In the genomic region with DNA sequence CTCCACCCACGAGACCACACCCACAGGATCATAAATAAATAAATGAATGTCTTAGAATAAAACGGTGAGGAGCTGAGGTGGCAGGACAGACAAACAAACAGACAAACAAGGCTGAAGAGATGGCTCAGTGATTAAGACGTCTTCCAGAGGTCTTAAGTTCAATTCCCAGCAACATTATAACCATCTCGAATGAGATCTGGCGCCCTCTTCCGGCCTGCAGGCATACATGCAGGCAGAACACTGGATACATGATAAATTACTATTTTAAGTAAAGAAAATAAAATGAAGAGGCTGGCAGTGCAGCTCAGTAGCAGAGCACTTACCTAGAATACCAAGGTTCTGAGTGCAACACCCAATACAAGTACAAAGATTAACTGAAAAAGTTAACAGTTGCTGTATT, we compare ENCODE assay signal across 13 mouse cellular contexts. TPM values are rescaled to one million over a fixed set of nuclear protein-coding genes. Genes with fewer than 3 reads are reported as not detected.
DNase-seq lines count a peak whose midpoint lies in the region; ATAC-seq and TF ChIP-seq lines count a peak whose summit lies in the region.
"Had no signal": no experiment of that assay in that cellular context is flagged by ENCODE, and none has a peak within 500 bp of the region (broad histone marks: within the 10 kb centered on the region; RNA-seq: fewer than 3 reads in every experiment).

No protein-coding gene starts in this region.

- peak; percentile 68 for DNase-seq in thymus, postnatal 4 days
- no peak for DNase-seq in thymus, postnatal 25 days
- no peak for DNase-seq in frontal cortex, postnatal 10 days (ENCODE audit: low spot score in 2 of 2)
- no peak for DNase-seq in forebrain, embryonic 10.5 days (ENCODE audit: extremely low spot score, low spot score)
- DNase-seq in ovary, postnatal 36 days (ENCODE audit: low spot score), result no peak
- DNase-seq: right cerebral cortex, adult 18-20 months had no signal

- peak; percentile 60 for TF ChIP-seq CTCF in intestine, postnatal 0 days (IDR thresholded peaks at IDR 0.05; ENCODE audit: low read depth)

- H3K27me3 ChIP-seq in intestine, postnatal 0 days (replicated peaks; ENCODE audit: control insufficient read depth, insufficient read depth, low read length), result no peaks in the 10 kb centered on the region
- H3K27me3 ChIP-seq in intestine, embryonic 15.5 days (replicated peaks), result no peaks in the 10 kb centered on the region
- no peaks in the 10 kb centered on the region for H3K27me3 ChIP-seq in forebrain, embryonic 10.5 days (ENCODE audit: poor library complexity, severe bottlenecking)
- H3K27me3 ChIP-seq: forebrain, embryonic 15.5 days; heart, embryonic 12.5 days; lung, embryonic 15.5 days; stomach, embryonic 15.5 days had no signal

- H3K9ac ChIP-seq in intestine, postnatal 0 days (ENCODE audit: low read depth, low read length), result no peak overlapping the region
- no peak overlapping the region for H3K9ac ChIP-seq in intestine, embryonic 15.5 days
- H3K9ac ChIP-seq: forebrain, embryonic 15.5 days; heart, embryonic 12.5 days; lung, embryonic 15.5 days; stomach, embryonic 15.5 days had no signal

- H3K4me2 ChIP-seq in intestine, postnatal 0 days (replicated peaks; ENCODE audit: low read depth), result no peak overlapping the region
- H3K4me2 ChIP-seq in intestine, embryonic 15.5 days (replicated peaks), result no peak overlapping the region
- H3K4me2 ChIP-seq: forebrain, embryonic 15.5 days; heart, embryonic 12.5 days; lung, embryonic 15.5 days; stomach, embryonic 15.5 days had no signal

- H3K4me1 ChIP-seq in intestine, postnatal 0 days (replicated peaks; ENCODE audit: control insufficient read depth, insufficient read depth, low read length), result peaks cover 5% of the 10 kb centered on the region; the same call in 1 of the 2 replicates
- H3K4me1 ChIP-seq in intestine, embryonic 15.5 days (replicated peaks), result peaks cover 14% of the 10 kb centered on the region
- H3K4me1 ChIP-seq in forebrain, embryonic 10.5 days, result peaks cover 34% of the 10 kb centered on the region

- no peak for ATAC-seq in intestine, postnatal 0 days
- ATAC-seq in intestine, embryonic 15.5 days, result no peak
- ATAC-seq in common myeloid progenitor, adult 5-6 weeks (replicated peaks; ENCODE audit: low read depth, poor library complexity, severe bottlenecking), result 0 out of 2 replicates have a peak, but pooled peaks have one; percentile 28
- ATAC-seq: forebrain, embryonic 15.5 days had no signal

- H3K9me3 ChIP-seq in intestine, postnatal 0 days (ENCODE audit: control insufficient read depth), result no peaks in the 10 kb centered on the region
- no peaks in the 10 kb centered on the region for H3K9me3 ChIP-seq in intestine, embryonic 15.5 days
- H3K9me3 ChIP-seq in forebrain, embryonic 10.5 days, result no peaks in the 10 kb centered on the region
- H3K9me3 ChIP-seq: forebrain, embryonic 15.5 days; heart, embryonic 12.5 days; lung, embryonic 15.5 days; stomach, embryonic 15.5 days had no signal

- H3K4me3 ChIP-seq in intestine, postnatal 0 days (ENCODE audit: low read depth, low read length), result no peak overlapping the region
- no peak overlapping the region for H3K4me3 ChIP-seq in intestine, embryonic 15.5 days (replicated peaks)
- H3K4me3 ChIP-seq in forebrain, embryonic 10.5 days, result no peak overlapping the region
- H3K4me3 ChIP-seq: forebrain, embryonic 15.5 days; heart, embryonic 12.5 days; lung, embryonic 15.5 days; stomach, embryonic 15.5 days had no signal

- H3K27ac ChIP-seq in intestine, postnatal 0 days (ENCODE audit: low read depth, low read length), result no peak overlapping the region
- no peak overlapping the region for H3K27ac ChIP-seq in intestine, embryonic 15.5 days
- H3K27ac ChIP-seq in forebrain, embryonic 10.5 days, result no peak overlapping the region
- H3K27ac ChIP-seq: lung, embryonic 15.5 days; stomach, embryonic 15.5 days had no signal

- 59% methylated on average over 6 of the region's 6 CpGs for WGBS in intestine, postnatal 0 days
- WGBS in intestine, embryonic 15.5 days, result 61% methylated on average over 6 of the region's 6 CpGs
- 66% methylated on average over 6 of the region's 6 CpGs for WGBS in forebrain, embryonic 10.5 days

- H3K36me3 ChIP-seq in intestine, postnatal 0 days (ENCODE audit: control insufficient read depth, insufficient read depth), result no peaks in the 10 kb centered on the region
- no peaks in the 10 kb centered on the region for H3K36me3 ChIP-seq in intestine, embryonic 15.5 days
- H3K36me3 ChIP-seq in forebrain, embryonic 10.5 days (replicated peaks), result peaks cover 2% of the 10 kb centered on the region; the same call in 1 of the 2 replicates
- H3K36me3 ChIP-seq: forebrain, embryonic 15.5 days; heart, embryonic 12.5 days; lung, embryonic 15.5 days; stomach, embryonic 15.5 days had no signal

RNA-seq across cellular contexts. Expression of a gene that starts 5.8 kb away (rescaled TPM):
- polyA plus RNA-seq in intestine, postnatal 0 days (2015; fragmentation: Nextera tagmentation; extraction: Ambion mirVana), result 0.43 and 0.63 TPM in 2 replicates
- polyA plus RNA-seq in intestine, embryonic 15.5 days (2015; fragmentation: Nextera tagmentation; extraction: Ambion mirVana), result 1.0 and 1.2 TPM in 2 replicates
- 38.5 and 55.8 TPM in 2 replicates for total RNA-seq in common myeloid progenitor, adult 5-6 weeks (2017)
- polyA plus RNA-seq in forebrain, embryonic 10.5 days (2016; fragmentation: Nextera tagmentation; extraction: Ambion mirVana), result 1.3 and 2.1 TPM in 2 replicates

RNA-seq across cellular contexts. Expression of a gene that starts 27.7 kb away (rescaled TPM):
- 8.5 and 9.8 TPM in 2 replicates for polyA plus RNA-seq in intestine, postnatal 0 days (2015; fragmentation: Nextera tagmentation; extraction: Ambion mirVana)
- 13.3 and 13.4 TPM in 2 replicates for polyA plus RNA-seq in intestine, embryonic 15.5 days (2015; fragmentation: Nextera tagmentation; extraction: Ambion mirVana)
- 14.5 and 21.8 TPM in 2 replicates for total RNA-seq in common myeloid progenitor, adult 5-6 weeks (2017)
- 20.3 and 22.0 TPM in 2 replicates for polyA plus RNA-seq in forebrain, embryonic 10.5 days (2016; fragmentation: Nextera tagmentation; extraction: Ambion mirVana)

RNA-seq across cellular contexts. Expression of a gene that starts 35.5 kb away (rescaled TPM):
- polyA plus RNA-seq in intestine, postnatal 0 days (2015; fragmentation: Nextera tagmentation; extraction: Ambion mirVana), result 391 and 439 TPM in 2 replicates
- 426 and 480 TPM in 2 replicates for polyA plus RNA-seq in intestine, embryonic 15.5 days (2015; fragmentation: Nextera tagmentation; extraction: Ambion mirVana)
- 109 and 147 TPM in 2 replicates for total RNA-seq in common myeloid progenitor, adult 5-6 weeks (2017)
- polyA plus RNA-seq in forebrain, embryonic 10.5 days (2016; fragmentation: Nextera tagmentation; extraction: Ambion mirVana), result 627 and 634 TPM in 2 replicates

RNA-seq across cellular contexts. Expression of a gene that starts 37.0 kb away (rescaled TPM):
- not detected in 2 replicates for polyA plus RNA-seq in intestine, postnatal 0 days (2015; fragmentation: Nextera tagmentation; extraction: Ambion mirVana)
- 0.24 TPM in 1 of 2 replicates, not detected in the other for polyA plus RNA-seq in intestine, embryonic 15.5 days (2015; fragmentation: Nextera tagmentation; extraction: Ambion mirVana)
- not detected in 2 replicates for total RNA-seq in common myeloid progenitor, adult 5-6 weeks (2017)
- polyA plus RNA-seq in forebrain, embryonic 10.5 days (2016; fragmentation: Nextera tagmentation; extraction: Ambion mirVana), result 0.73 TPM in 1 of 2 replicates, not detected in the other
- polyA plus RNA-seq: heart, embryonic 12.5 days had no signal

RNA-seq across cellular contexts. Expression of a gene that starts 38.4 kb away (rescaled TPM):
- 7.9 and 8.9 TPM in 2 replicates for polyA plus RNA-seq in intestine, postnatal 0 days (2015; fragmentation: Nextera tagmentation; extraction: Ambion mirVana)
- polyA plus RNA-seq in intestine, embryonic 15.5 days (2015; fragmentation: Nextera tagmentation; extraction: Ambion mirVana), result 12.7 and 12.8 TPM in 2 replicates
- 0.82 and 1.0 TPM in 2 replicates for total RNA-seq in common myeloid progenitor, adult 5-6 weeks (2017)
- 18.4 and 20.9 TPM in 2 replicates for polyA plus RNA-seq in forebrain, embryonic 10.5 days (2016; fragmentation: Nextera tagmentation; extraction: Ambion mirVana)
